Mouse (Mus musculus): ENCODE results near the gene Mrps6. TPM values are rescaled to one million over a fixed set of nuclear protein-coding genes. Genes with fewer than 3 reads are reported as not detected.

Mrps6 gene
- 10 to 100 TPM; 57.9 to 81.9 TPM for polyA plus RNA-seq (2017; shearing (Covaris generic))

DNA sequence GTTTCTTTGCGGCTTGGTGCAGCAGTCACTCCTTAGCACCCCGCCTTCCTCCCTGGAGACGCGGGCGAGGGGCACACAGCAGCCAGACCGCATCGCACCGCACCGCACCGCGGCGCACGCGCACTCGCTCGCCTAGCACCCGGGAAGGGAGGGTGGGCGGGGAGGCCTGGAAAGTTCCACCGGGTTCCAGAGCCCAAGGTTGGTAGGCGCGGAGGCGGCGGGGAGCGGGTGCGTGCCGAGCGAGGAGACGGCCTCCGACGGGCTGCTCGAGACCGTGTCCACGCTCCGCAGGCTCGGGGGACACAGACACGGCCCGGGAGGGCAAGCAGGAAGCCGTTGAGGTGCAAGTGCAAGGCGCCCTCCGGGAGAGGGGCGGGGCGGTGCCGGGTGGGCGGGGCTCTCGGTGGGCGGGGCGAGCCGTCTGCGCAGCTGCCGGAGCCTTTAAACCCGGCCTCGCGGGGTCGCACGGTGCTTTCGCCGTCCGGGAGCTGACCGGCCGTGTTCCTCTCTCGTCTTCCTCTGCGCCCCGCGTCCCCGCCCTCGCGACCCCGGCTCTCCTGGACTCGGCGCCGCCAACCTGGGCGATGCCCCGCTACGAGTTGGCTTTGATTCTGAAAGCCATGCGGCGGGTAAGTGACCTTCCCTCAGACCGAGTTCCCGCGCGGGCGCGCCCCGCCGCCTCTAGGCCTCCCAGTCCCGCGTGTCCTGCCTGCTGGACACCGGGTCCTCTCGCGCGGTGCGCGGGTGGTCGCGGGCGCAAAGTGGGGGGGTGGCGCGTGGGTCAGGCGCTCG is at the start of gene Mrps6, which contains the start of the genes Gm49711 and Slc5a3:
TSS of gene Mrps6 (plus strand) at position 419 of the 792 bp plus-strand sequence.
TSS of gene Gm49711 (plus strand) at position 465 of the 792 bp plus-strand sequence.
TSS of gene Slc5a3 (plus strand) at position 471 of the 792 bp plus-strand sequence.
- peak; percentile 45 for ATAC-seq

DNA sequence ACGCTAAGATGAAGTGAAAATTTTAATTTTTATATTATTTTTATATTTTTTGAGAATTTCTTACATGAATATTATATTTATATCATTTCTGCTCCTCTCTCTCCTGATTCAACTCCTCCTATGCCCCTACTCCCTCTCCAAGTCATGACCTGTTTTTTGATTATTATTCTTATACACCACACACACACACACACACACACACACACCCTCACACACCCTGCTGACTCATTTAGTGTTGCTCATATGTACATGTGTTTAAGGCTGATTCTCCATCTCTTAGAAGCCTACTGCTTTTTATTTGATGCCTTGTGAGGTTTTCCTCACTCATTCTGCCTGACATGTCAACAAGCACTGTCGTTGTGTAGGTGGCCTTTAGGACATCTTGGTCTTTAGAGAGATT is 48.5 kb upstream of the Mrps6 start:
- no peak for ATAC-seq

DNA sequence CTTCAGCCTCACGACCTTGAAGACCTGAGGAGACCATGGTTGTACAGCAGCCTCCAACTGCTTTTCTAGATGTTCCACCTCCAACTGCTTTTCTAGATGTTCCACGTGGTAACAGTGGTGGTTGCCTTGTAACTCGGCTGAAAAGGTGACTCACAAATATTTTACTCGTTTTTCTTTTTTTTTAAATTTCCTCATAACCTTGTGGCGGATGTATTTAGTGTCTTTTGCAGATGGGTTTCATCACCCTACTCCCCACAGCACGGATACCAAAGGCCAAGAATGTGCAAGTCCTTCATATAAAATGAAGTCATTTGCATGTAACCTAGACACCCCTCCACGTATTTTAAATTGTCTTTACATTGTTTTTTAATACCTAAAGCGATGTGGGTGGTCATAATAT is 41.3 kb upstream of the Mrps6 start:
- ATAC-seq, result no peak

DNA sequence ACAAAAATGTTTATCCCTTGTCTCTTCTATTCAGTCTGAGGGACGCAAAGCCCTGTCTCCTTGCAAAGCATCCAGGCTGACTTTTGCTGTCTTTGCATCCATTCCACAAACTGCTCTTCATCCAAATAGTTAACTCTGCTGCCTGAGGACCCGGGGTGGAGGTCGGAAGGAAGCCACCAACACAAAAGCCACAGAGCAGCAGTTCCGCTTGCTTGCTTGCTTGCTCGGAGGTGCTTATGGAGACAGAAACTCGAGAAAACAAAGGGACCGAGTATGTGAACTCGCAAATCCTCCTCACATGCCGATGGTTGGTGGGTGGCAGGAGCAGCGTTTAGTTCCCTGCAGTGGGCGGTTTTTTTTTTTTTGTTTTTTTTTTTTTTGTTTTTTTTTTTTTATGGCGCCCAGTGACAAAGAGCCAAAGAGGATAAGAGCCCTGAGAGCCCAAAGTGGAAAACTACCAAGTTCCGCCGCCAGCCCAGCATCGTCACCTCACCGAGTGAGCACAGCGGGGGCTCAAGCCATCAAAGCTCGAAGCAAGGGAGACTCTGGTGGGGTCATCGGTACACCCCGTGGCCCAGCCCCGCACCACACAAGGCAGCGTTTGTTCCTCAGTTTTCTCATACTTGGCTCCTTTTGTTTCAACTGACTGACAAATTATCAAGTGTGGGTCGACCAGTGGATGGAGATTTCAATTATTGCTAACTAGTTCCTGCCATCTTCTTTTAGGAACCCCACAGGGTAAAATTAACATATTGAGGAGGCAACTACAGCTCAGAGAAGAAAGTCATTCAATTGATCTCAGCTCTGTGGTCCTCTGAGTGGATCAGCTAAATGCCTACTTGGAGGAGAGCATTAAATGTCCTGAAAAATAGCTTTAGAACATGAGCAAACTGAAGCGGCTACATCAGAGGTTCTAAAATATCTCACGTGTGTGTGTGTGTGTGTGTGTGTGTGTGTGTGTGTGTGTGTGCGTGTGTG is 38.6 kb upstream of the Mrps6 start:
- peak; percentile 78 for ATAC-seq

DNA sequence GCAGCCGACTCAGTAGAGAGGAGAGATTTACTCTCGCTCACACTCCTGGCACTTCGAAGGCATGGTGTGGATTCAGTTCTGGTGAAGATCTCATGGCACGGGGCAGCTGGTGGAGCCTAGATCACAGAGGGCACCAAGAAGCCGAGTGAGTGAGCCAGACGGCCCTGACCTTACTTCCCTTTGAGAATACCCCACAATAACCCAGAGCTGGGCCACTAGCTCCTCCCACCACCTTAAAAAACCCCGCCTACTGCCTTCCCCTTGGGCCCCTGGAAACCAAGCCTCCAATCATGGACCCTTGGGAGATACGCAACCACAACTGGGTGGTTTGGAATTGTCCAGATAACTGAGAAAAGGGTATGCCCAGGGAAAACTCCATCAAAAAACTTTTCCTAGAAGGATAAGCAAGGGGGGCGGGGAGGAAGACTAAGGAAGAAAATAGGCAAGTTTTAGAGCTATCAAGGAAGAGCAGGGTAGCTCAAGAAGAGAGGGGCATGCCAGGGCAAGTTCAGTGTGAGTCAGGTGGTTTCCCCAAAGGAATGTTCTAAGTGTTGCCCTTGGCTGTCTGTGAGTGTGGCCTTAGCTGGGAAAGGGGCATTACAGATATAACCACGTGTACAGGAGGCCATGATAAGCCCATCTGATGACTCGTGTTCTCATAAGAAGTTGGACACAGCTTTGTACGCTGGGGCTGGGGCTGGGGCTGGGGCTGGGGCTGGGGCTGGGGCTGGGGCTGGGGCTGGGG is 36.2 kb upstream of the Mrps6 start:
- ATAC-seq, result no peak

DNA sequence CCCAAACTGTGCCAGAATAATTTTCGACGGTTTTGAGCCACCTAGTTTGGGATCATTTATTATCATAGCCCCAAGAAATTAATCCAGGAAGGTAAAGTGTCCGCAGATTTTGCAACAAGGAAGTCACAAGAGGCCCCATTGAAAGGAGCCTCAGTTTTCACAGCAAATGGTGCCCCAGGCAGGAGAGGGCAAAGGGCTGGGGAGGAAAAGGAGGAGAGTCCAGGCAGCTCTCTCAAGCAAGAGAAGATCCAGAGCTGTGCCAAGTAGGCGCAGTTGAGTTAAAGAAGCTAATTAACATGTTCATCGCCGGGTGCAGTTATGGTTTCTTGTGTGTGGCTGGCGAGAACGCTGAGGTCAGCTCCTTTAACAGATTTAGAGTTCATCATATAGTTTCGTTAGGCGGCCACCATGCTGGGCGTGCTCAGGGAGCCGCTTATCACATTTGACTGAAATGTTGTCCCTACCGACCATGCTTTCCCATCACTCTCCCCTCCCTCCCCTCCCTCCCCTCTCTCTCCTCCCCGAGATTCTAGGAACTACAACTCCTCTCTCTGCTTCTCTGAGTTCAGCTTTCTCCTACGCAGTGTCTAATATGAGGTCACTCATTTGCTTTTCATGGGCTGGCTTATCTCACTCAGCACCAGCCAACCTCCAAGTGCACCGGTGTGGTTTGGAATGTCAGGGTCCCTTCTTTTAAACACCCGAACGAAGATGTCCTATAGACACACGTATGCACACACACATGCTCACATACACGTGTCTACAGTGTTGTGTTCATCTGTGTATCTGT is 35.4 kb upstream of the Mrps6 start:
- ATAC-seq, result no peak

DNA sequence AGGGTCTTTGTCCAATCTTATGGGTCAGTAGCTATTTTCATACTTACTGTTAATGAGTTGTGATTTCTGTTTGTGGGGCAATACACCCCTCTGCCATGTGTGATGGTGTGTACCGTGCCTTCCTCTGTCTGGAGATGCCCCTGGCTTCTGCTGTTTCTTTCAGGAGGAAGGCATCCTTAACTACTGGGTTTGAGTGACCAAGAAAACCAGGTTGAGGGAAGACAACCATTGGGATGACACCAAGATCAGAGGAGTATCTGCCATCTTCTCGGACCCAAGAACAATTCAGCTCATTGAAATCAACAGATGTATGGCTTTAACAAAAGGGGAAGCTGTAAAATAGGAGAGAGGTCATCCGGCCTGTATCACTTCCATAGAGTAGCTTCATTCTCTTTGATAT is 24.8 kb upstream of the Mrps6 start:
- no peak for ATAC-seq

DNA sequence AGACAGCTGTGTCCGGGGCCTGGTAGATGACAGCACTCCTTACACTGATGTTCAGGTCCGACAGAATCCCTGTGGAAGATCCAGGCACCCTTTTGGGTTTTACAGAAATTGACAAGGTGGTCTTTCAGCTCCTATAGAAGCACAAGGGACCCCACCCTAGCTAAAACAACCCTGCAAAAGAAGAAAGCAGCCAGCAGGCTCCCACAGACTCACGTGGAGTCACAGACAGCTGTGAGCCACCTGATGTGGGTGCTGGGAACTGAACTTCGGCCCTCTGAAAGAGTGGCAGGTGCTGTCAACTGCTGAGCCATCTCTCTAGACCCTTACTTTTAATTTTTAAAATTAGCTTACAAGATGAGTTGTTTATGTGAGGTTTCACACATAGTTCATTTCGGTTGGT is 23.4 kb upstream of the Mrps6 start:
- ATAC-seq, result no peak

DNA sequence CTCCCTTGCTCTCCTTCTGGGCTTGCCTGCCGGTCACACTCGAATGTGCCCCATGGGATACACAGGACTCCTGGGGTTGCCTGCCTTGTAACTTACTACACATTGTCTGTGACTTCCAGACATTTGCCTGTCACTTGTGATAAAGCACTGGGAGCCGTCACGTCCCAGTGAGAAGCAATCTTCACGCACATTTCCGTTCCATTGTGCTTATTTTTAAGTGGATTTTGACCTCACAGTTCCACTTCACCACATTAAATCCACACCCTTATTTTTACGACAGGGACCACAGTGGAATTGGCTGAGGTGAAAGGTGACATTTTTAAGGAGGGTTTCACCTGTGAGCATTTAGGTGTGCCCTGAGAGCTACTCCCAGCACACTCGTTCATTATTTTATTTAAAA is 21.4 kb upstream of the Mrps6 start:
- ATAC-seq, result no peak

DNA sequence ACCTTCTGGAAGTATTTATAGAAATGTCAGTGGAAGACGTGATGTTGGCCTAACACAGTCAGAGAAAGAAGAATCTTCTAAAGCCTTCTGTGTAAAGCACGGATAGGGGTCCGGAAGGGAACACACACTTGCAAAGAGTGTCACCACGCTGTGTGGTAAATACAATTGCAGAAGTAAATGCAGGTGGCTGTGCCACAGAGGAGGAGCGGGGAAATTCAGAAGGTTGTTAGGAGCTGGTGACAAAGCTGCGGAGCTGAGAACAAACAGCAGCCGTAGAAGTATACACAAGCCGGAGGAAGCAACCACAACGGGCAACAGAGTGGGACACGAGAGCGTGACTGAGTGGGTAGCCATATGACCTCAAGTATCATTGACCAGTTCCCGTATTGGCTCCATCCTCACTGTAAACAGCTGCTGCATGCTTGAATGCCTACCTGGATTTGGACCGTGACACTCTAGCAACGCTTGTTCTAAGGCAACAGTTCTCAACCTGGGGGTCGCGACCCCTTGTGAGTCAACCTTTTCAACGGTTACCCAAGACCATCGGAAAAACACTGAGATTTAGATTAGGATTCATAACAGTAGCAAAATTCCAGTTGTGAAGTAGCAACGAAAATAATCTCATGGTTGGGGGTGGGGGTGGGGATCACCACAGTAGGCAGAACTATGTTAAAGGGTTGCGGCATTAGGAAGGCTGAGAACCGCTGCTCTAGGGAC is 20.0 kb upstream of the Mrps6 start:
- ATAC-seq, result no peak

DNA sequence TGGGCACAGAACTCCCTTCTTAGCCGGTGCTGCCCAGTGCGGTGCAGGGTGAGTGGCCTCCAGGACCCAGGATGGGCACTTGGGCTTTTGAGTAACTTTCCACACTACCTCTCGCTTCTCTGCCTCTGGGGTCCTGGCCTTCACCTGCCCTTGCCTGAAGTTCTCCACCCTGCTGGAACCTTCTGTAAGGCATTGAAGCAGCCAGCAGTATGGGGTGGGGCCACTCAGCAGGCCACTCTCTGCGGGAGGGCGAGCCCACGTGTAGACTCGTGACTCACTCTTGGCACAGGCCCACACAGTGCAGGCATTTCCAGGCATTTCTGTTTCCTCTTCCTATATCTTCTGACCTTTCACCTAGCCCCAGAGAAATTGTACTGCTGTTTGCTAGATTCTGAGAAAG is 18.6 kb upstream of the Mrps6 start:
- no peak for ATAC-seq

DNA sequence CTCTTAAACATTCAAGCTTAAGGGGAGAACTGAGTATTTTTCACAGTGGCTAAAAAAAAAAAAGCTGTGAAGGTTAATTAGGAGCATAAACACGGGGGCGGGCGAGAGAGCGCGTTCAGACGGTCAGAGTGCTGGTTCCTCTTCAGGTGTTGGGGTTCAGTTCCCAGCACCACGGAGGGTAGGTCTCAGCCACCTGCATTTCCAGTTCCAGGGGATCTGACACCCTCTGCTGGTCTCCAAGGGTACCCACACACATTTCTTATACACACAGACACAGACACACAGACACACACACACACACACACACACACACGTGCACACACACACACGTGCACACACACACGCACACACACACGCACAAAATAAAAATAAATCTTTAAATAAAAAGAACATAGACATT is 18.1 kb upstream of the Mrps6 start:
- ATAC-seq, result no peak

DNA sequence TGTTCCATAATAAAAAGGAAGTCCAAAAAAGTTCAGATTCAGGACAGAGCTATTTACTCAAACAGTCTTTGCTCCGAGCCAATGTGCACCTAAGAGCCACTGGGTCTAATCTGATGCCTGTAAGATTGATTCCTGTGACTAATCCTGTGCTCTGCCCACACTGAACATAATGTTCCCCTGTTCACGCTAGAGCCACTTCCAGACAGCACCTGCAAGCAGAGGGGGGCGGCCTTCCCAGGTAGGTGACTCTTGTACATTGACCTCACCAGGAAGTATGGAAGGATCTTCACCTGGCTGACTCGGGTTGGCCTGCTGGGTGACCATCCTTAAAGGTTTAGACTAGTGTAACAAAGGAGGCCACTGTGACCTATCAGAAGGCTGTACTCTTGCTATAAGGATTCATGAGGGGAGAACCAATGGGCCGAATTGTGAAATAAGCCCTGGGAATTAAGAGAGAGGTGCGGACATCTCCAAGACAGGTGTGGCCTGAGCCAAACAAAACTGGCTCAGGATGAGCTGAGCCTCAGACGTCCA is 6.2 kb upstream of the Mrps6 start:
- ATAC-seq, result no peak

DNA sequence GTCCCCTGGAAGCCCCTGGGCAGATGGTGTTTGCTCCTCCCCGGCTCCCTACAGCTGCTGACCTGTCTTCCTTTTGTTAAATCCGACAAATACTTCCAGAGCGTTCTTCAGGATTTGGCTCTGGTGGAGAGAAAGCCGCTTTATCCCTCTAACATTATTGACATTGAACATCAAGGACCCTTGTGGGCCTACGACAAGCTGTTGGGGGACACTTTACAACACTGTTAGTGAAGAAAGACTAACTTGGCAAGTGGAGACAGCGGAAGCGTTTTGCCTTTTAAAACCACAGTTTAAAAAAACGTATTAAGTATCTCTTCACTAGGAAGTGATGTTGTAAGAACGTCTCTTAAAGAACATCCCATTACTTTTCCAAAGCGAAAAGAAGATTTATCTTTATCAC is 5.5 kb upstream of the Mrps6 start:
- ATAC-seq, result no peak

DNA sequence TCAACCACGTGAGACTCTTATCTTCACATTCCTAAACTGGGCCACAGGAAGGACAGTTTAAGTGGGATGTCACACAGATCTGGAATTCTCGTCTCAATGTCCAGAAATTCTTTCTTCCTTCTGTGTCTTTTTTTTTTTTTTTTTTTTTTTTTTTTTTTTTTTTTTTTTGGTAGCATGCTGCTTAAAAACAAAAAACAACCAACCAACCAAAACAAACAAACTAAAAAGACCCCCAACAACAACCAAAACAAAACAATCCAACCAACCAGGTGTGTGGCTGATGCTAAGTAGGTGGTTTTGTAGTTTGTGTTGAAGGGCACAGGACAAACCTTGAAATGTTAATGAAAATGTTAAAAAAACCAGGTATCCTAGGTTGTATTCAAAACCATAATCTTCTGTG is 1.4 kb upstream of the Mrps6 start:
- ATAC-seq, result no peak

DNA sequence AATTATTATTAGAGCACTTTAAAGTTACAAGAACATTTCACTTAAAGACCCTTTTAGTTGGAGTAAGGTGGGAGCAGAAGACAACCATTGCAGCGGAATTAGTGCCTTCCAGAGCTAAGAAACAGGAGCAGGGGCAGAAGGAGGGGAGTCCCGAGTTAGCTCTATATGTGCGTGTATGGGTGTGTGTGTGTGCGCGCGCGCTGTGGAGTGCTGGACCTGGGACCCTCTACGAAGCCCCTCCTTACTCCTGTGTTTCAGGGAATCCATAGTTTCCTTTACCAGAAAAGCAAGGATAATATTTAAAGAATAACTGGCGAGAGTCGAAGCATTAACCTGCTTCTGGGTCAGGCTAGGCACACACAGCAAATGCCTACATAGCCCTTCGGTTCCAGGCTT is 616 bp upstream of the Mrps6 start:
- ATAC-seq, result no peak

DNA sequence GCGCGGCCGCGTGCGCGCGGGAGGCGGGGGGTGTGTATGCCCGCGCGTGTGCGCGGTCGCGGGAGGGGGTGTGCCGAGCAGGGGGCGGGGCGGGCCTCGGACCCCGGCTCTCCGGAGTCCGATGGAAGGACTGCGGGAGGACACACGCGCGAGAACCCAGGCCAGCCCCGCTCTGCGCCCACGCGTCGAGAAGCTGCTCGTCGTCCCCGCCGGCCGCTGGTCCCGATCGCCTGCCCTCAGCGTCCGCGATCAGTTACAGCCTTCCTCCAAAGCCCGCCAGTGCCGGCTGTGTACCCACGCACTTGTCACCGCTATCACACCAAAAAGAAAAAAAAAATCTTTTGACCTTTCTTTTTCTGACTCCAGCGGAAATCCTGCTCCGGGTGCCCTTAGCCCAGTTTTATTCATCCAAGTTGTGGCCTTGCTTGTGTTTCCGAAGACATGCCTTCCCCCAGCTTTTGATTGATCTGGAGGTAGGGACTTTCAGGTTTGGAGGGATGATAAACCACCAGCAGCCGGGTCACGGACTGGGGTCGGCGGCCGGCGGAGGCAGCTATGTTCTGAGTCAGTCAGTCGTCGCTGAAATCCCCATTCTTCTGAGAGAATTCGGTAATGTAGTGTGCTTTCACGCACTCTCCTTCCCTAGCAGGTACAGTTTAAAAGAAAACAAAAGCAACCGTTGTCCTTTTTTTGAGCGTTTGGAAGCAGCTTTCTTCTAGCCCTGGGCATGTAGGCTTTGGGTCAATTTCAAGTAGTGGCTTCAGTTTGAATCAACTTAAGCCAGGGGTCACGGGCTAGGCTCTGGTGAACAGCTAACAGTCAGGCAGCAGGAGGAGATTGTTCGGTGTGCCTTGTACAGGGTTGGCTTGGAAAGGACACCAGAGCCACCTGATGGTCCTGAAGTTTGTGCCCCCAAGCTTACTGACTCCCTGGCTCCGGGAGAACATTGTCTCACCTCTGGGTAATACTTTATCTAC is 862 bp downstream of the Mrps6 start:
- peak; percentile 29 for ATAC-seq

DNA sequence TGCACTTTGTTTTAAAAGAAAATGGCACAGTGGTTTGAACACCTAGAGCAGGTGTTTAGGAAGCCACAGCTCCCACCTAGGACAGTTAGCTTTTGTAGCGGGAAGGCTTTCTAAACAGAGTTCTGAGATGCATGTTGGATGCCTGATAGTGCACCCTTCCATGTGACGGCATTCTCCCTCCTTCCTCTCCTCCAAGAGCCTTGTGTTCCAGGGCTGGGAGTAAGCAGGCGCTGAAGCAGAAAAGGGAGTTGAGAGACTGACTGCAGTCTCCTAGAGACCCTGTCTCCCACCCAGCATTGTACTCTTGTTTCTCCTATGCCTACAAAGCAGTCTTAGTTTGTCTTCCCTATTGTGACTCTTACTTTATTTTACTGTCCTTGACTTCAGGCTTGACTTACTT is 2.1 kb downstream of the Mrps6 start:
- ATAC-seq, result no peak

DNA sequence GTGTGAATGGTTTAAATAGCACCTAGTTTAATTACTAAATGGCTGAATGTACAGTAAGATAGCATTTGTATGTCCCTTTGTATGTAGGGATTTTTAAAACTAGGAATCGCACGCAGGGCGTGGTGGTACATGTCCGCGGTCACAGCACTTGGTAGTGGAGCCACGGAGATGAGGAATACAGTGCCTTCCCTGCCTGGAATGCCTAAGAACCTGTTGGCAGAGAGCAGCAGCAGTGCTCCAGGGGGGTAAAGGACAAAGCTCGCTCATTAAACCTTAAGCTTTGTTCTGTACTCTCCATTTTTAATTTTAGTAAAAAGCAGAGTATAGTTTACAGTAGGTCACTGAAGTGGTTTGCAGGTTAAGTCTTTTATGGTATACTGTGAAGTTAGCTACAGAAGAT is 3.5 kb downstream of the Mrps6 start:
- no peak for ATAC-seq

DNA sequence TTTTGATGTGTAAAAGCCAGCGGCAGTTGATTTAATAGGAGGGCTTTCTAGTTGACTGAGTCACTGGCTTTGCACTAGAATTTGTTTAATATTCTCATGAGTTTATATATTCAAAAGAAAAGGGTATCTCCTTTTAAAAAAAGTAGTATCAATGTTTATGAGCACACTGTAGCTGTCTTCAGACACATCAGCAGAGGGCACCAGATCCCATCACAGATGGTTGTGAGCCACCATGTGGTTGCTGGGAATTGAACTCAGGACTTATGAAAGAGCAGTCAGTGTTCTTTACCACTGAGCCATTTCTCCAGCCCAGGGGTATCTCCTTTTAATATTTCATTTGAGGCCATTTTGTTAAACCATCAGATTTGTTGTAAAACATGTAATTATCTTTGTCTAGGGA is 4.8 kb downstream of the Mrps6 start:
- no peak for ATAC-seq

All from activated CD4-positive, CD25-positive, alpha-beta regulatory T cell, adult 4 months (primary cell).